Mouse (Mus musculus) ES-Bruce4 (cell line): ENCODE results near the gene 1700001P01Rik.

Experiments
- CTCF ChIP-seq: IDR thresholded peaks from one replicate; pipeline ENCODE4 v1.8.1; 2011; ENCODE audit warnings: low read depth, low read length
- EP300 ChIP-seq: IDR thresholded peaks from 2 replicates; pipeline ENCODE4 v1.6.1; 2011; ENCODE audit warnings: low read depth, low read length; ENCODE audit not compliant: insufficient read depth
- POLR2A ChIP-seq: IDR thresholded peaks from one replicate; pipeline ENCODE4 v1.8.1; 2011; ENCODE audit warnings: low read length; ENCODE audit not compliant: insufficient read depth

DNA sequence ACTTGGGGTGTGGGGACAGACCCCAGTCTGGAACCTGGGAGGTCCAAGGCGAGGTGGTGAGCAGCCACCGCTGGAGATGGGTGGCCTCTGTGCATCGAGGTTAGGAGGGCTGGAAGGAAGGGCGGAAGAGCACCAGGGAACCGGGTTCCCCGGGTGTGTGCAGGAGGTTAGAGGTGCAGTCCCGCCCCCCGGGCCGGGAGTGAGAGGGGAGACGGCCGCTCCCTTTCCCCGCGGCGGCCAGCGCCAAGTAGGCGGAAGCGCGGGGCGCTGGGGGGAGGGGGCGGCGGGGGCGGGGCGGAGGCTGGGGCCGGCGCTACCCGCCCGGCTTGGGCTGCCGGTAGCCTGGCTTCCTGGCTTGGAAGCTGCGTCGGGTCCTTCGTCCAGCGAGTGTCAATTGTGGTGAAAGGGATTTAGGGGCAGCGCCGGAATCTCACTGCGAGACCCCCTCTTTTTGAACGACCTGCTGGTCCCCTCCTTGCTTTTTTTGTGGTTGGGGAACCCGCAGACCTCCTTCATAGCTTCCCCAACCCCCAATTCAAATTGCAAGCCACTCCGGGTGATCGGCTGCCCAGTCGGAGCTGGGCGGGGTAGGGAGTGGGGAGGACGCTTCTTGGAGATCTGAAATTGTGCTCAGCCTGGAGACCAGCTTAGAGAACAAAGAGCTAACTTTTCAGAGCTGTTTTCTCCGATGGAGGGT lies 24.4 kb upstream of the 1700001P01Rik start:
- TF ChIP-seq EP300 (peak; percentile 29; the same call in 1 of the 2 replicates), CTCF (no peak), POLR2A (no peak)
